ENCODE assay signal across 9 mouse cellular contexts in the genomic region with DNA sequence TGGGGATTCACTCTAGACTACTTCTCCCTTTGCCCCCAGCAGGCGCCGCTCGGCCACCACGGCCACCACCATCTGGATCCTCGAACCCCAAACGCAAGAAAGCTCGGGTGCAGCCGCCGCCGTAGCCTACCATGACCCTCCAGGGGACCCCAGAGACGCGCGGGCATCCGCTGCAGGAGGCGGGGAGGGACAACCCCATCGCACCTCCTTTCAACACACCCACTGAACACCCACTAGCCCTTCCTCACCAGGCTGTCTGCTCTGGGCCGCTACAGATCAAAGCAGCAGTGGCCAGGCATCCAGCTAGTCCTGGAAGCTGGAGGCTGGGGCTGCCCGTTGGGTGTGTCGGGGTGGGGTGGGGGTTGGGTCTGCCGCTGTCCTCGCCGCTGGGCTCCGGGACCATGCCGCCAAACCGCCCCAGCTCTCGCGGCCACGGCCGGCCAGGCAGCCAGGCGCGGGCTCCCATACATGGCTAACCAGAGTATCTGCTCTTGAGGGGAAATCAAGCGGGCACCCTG. TPM values are rescaled to one million over a fixed set of nuclear protein-coding genes. Genes with fewer than 3 reads are reported as not detected.
DNase-seq lines count a peak whose midpoint lies in the region; ATAC-seq and TF ChIP-seq lines count a peak whose summit lies in the region.
"Had no signal": no experiment of that assay in that cellular context is flagged by ENCODE, and none has a peak within 500 bp of the region (broad histone marks: within the 10 kb centered on the region; RNA-seq: fewer than 3 reads in every experiment).

No protein-coding gene starts in this region.

- H3K36me3 ChIP-seq in heart, embryonic 13.5 days = no peaks in the 10 kb centered on the region
- no peaks in the 10 kb centered on the region for H3K36me3 ChIP-seq in heart, postnatal 0 days (replicated peaks; ENCODE audit: control insufficient read depth, insufficient read depth, low read length)
- H3K36me3 ChIP-seq in liver, embryonic 14.5 days (replicated peaks; ENCODE audit: control insufficient read depth, insufficient read depth, low read depth) = no peaks in the 10 kb centered on the region

- peak overlapping the region; percentile 99 for H3K4me2 ChIP-seq in heart, embryonic 13.5 days
- H3K4me2 ChIP-seq in heart, postnatal 0 days (ENCODE audit: low read depth, low read length) = peak overlapping the region; percentile 92
- H3K4me2 ChIP-seq in liver, embryonic 14.5 days (ENCODE audit: low read depth) = peak overlapping the region; percentile 57

- H3K4me1 ChIP-seq in heart, embryonic 13.5 days = peaks cover 50% of the 10 kb centered on the region
- H3K4me1 ChIP-seq in cortical plate, adult 2 months (ENCODE audit: control insufficient read depth, insufficient read depth, low read length) = no peaks in the 10 kb centered on the region
- peaks cover 8% of the 10 kb centered on the region; the same call in 1 of the 2 replicates for H3K4me1 ChIP-seq in heart, postnatal 0 days (ENCODE audit: control insufficient read depth, insufficient read depth)
- no peaks in the 10 kb centered on the region for H3K4me1 ChIP-seq in liver, embryonic 14.5 days (replicated peaks; ENCODE audit: control insufficient read depth in 2 of 2, insufficient read depth in 2 of 2, low read length in 1 of 2)

- H3K27me3 ChIP-seq in heart, embryonic 13.5 days (replicated peaks) = peaks cover 43% of the 10 kb centered on the region
- peaks cover 71% of the 10 kb centered on the region for H3K27me3 ChIP-seq in heart, postnatal 0 days (ENCODE audit: control insufficient read depth, insufficient read depth, low read length)
- peaks cover 47% of the 10 kb centered on the region for H3K27me3 ChIP-seq in liver, embryonic 14.5 days (ENCODE audit: control insufficient read depth, insufficient read depth, low read length)

- DNase-seq in heart, adult 8-10 months (ENCODE audit: low spot score) = no peak
- DNase-seq in heart, postnatal 0 days (ENCODE audit: low spot score) = no peak
- no peak for DNase-seq in liver, embryonic 14.5 days (ENCODE audit: low read depth in 3 of 3, low spot score in 3 of 3)
- DNase-seq in testis, postnatal 10 days (ENCODE audit: low spot score) = peak; percentile 52
- DNase-seq in cerebellum, adult 9-11 months = no peak
- DNase-seq in layer of hippocampus, adult 9-10 months (ENCODE audit: low spot score) = no peak

- WGBS in heart, embryonic 13.5 days = 1% methylated on average over 32 of the region's 32 CpGs
- WGBS in heart, postnatal 0 days = 4% methylated on average over 30 of the region's 32 CpGs
- WGBS in liver, embryonic 14.5 days (ENCODE audit: insufficient replicate concordance) = 3% methylated on average over 28 of the region's 32 CpGs

- no peak for ATAC-seq in heart, embryonic 13.5 days (ENCODE audit: extremely low read depth, insufficient number of reproducible peaks, low FRiP score, low TSS enrichment)
- no peak for ATAC-seq in heart, postnatal 0 days (ENCODE audit: insufficient read depth, low read depth)
- ATAC-seq in liver, embryonic 14.5 days (ENCODE audit: insufficient read depth) = no peak

- no peak for TF ChIP-seq POLR2A in cortical plate, adult 2 months (IDR thresholded peaks at IDR 0.05; ENCODE audit: extremely low read depth, insufficient read depth, low read length)

- no peaks in the 10 kb centered on the region for H3K9me3 ChIP-seq in heart, embryonic 13.5 days
- no peaks in the 10 kb centered on the region for H3K9me3 ChIP-seq in heart, postnatal 0 days (replicated peaks; ENCODE audit: control insufficient read depth, low read length)
- no peaks in the 10 kb centered on the region for H3K9me3 ChIP-seq in liver, embryonic 14.5 days (ENCODE audit: control insufficient read depth, low read length)

- H3K27ac ChIP-seq in heart, embryonic 13.5 days (replicated peaks) = no peak overlapping the region
- H3K27ac ChIP-seq in cortical plate, adult 2 months (ENCODE audit: insufficient read depth, low read length) = no peak overlapping the region
- H3K27ac ChIP-seq in heart, postnatal 0 days (ENCODE audit: low read depth) = no peak overlapping the region
- H3K27ac ChIP-seq in liver, embryonic 14.5 days = no peak overlapping the region

- H3K4me3 ChIP-seq in heart, embryonic 13.5 days = peak overlapping the region; percentile 75
- peak overlapping the region; percentile 76 for H3K4me3 ChIP-seq in cortical plate, adult 2 months (ENCODE audit: insufficient read depth, low read length)
- H3K4me3 ChIP-seq in heart, postnatal 0 days (ENCODE audit: low read depth, low read length) = peak overlapping the region; percentile 61
- H3K4me3 ChIP-seq in liver, embryonic 14.5 days (ENCODE audit: insufficient read depth in 1 of 2, low read depth in 2 of 2, low read length in 2 of 2) = peak overlapping the region; percentile 12 to 48

- H3K9ac ChIP-seq in heart, embryonic 13.5 days = peak overlapping the region; percentile 91
- H3K9ac ChIP-seq in heart, postnatal 0 days (replicated peaks; ENCODE audit: low read depth, low read length) = no peak overlapping the region
- no peak overlapping the region for H3K9ac ChIP-seq in liver, embryonic 14.5 days (replicated peaks)

- no peak for TF ChIP-seq CTCF in cortical plate, adult 2 months (IDR thresholded peaks at IDR 0.05; ENCODE audit: extremely low read depth, insufficient read depth, low read length)
- TF ChIP-seq CTCF in heart, postnatal 0 days (IDR thresholded peaks at IDR 0.05; ENCODE audit: low read depth) = no peak
- TF ChIP-seq CTCF in liver, embryonic 14.5 days (IDR thresholded peaks at IDR 0.05; ENCODE audit: low read depth) = no peak

- TF ChIP-seq EP300 in heart, postnatal 0 days (IDR thresholded peaks at IDR 0.05; ENCODE audit: low read depth) = no peak
- no peak for TF ChIP-seq EP300 in liver, embryonic 14.5 days (IDR thresholded peaks at IDR 0.05; ENCODE audit: low read depth)

RNA-seq across cellular contexts. Expression of a gene that starts 1.9 kb away (rescaled TPM):
- polyA plus RNA-seq in heart, embryonic 13.5 days (2015; fragmentation: Nextera tagmentation; extraction: Ambion mirVana) = 1.9 and 2.5 TPM in 2 replicates
- 1 to 10 TPM in 2 of 4 experiments, under 1 TPM in 2; 0.65 to 2.1 (median 1.3) TPM for total RNA-seq in heart, adult 8-10 months (2022)
- 6.5 and 7.4 TPM in 2 replicates for polyA plus RNA-seq in cortical plate, adult 2 months (2012; rRNA removed)
- 1.9 and 2.9 TPM in 2 replicates for total RNA-seq in heart, postnatal 0 days (2014; rRNA removed; ENCODE audit: low replicate concordance)
- polyA plus RNA-seq in heart, postnatal 0 days (2015; fragmentation: Nextera tagmentation; extraction: Ambion mirVana) = 0.27 and 0.29 TPM in 2 replicates
- 0.13 and 0.28 TPM in 2 replicates for polyA plus RNA-seq in liver, embryonic 14.5 days (2012; rRNA removed)
- 0.09 and 0.25 TPM in 2 replicates for polyA plus RNA-seq in liver, embryonic 14.5 days (2014; fragmentation: Nextera tagmentation; extraction: Ambion mirVana)
- total RNA-seq: neutrophil, adult 5-6 weeks had no signal
